Mouse (Mus musculus) lung, adult 18-20 months (tissue): Measurements from ENCODE around the gene Gm4214.
"Not testable (repeated sequence)": the region's sequence is repeated elsewhere in the genome, so short reads cannot be mapped to it uniquely, and the experiment has no call there.

Experiments
- DNase-seq, 2 experiments: peaks; one replicate each; pipeline ENCODE4 v3.0.0; 2022; ENCODE audit warnings: mixed read lengths in 2 of 2

Gm4214 gene

DNA sequence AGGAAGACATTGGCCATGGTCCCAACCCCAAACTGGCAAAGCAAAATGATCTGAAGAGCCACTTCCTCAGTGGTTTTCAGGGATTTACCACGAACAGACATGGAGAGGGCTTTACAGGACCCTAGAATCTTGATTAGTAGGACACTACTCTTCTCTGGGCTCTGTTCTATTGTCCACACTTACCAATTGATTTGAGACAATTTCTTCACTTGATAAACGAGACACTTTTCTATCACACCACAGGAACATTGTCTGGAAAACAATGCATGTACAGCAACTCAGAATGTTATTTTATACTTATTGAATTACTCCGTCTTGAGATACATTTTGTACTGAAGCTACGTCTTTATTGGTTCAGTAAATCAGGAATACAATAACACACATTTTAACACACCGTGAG, at the start of gene Gm4214:
Gm4214 (minus strand) TSS at position 101 of the 400 bp plus-strand sequence.
- not testable (repeated sequence) for DNase-seq

DNA sequence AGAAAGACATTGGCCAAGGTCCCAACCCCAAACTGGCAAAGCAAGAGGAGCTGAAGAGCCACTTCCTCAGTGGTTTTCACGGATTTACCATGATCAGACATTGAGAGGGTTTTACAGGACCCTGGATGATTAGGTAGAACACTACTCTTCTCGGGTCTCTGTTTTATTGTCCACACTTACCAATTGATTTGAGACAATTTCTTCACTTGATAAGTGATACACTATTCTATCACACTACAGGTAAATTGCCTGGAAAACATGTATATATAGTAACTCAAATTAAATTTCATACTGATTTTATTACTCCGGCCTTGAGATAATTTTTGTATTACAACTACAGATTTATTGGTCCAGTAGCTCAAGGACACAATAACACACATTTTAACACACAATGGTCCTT, 35.4 kb upstream of the Gm4214 start, which contains the start of gene Gm4216:
Gm4216 (minus strand) TSS at position 101 of the 400 bp plus-strand sequence.
- DNase-seq, result not testable (repeated sequence)
